Mouse (Mus musculus) forebrain, embryonic 11.5 days (tissue): ENCODE measurements around the gene Igfbp3. TPM values are rescaled to one million over a fixed set of nuclear protein-coding genes. Genes with fewer than 3 reads are reported as not detected.

Experiments
- ATAC-seq: fragments of 200-750 bp; cut with Nextera tagmentation; replicated peaks from 2 replicates; pipeline ENCODE4 v1.8.0; 2017; ENCODE audit warnings: moderate TSS enrichment; ENCODE audit not compliant: low FRiP score
- DNase-seq: peaks from one replicate; pipeline ENCODE4 v3.0.0-alpha.2; 2017; ENCODE audit warnings: low spot score
- H3K27ac ChIP-seq: fragments of 300-500 bp; sonication (generic); 2 replicates; pipeline ENCODE4 v1.5.1; 2014; ENCODE audit warnings: low read depth, low read length
- H3K27me3 ChIP-seq: fragments of 300-500 bp; sonication (generic); 2 replicates; pipeline ENCODE4 v1.6.1; 2014; ENCODE audit warnings: mild to moderate bottlenecking, low read length, mixed read lengths; ENCODE audit not compliant: control insufficient read depth, insufficient read depth
- H3K36me3 ChIP-seq: fragments of 300-500 bp; sonication (generic); 2 replicates; pipeline ENCODE4 v1.6.1; 2014; ENCODE audit warnings: mild to moderate bottlenecking, low read length, moderate library complexity, mixed read lengths; ENCODE audit not compliant: control insufficient read depth, insufficient read depth
- H3K4me1 ChIP-seq: fragments of 300-500 bp; sonication (generic); replicated peaks from 2 replicates; pipeline ENCODE4 v1.6.1; 2014; ENCODE audit warnings: low read length, mixed read lengths; ENCODE audit not compliant: control insufficient read depth, insufficient read depth
- H3K4me2 ChIP-seq: fragments of 300-500 bp; sonication (generic); 2 replicates; pipeline ENCODE4 v1.6.1; 2014; ENCODE audit warnings: low read depth, mild to moderate bottlenecking, low read length, moderate library complexity, mixed read lengths; ENCODE audit not compliant: severe bottlenecking
- H3K4me3 ChIP-seq: fragments of 300-500 bp; sonication (generic); 2 replicates; pipeline ENCODE4 v1.5.1; 2014; ENCODE audit warnings: low read depth, low read length
- H3K9ac ChIP-seq: fragments of 300-500 bp; sonication (generic); 2 replicates; pipeline ENCODE4 v1.6.1; 2014; ENCODE audit warnings: low read length
- H3K9me3 ChIP-seq: fragments of 300-500 bp; sonication (generic); 2 replicates; pipeline ENCODE4 v1.6.1; 2016; ENCODE audit warnings: low read length, mixed read lengths; ENCODE audit not compliant: control insufficient read depth
- WGBS: fragments of 180-500 bp; shearing (Covaris S2); extraction: QIAGEN DNeasy Blood & Tissue Kit; methylation state at CpG from one replicate; pipeline ENCODE4 v1.1.7; 2014; 5-methylcytosine and 5-hydroxymethylcytosine counted together
- polyA plus RNA-seq: library from polyadenylated mRNA; unstranded; fragments of >200 nt; fragmentation: Nextera tagmentation; extraction: Ambion mirVana; gene quantifications from 2 replicates; pipeline ENCODE4 v1.2.1, GENCODE M21; 2014

The Igfbp3 gene
- polyA plus RNA-seq, 1 experiment from 2014 or later: 11.0 TPM

DNA sequence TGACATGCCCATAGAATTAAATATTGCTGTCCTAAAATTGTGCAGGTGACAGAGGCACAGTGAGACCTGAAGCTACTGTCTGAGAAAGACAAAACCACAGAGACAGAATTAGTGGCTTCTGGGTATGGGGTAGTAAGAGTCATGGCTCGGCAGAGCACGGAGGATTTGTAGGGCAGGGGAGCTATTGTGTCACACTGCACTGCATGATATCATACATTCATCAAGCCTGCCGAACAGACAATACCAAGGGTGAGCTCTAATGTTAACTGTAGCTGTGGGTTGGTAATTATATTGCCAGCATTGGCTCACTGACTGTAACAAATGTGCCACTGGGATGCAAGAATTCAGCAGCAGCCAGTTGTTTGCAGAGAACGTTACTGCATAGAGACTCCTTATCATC lies 49.3 kb downstream of the Igfbp3 start:
- H3K36me3 ChIP-seq: no peaks in the 10 kb centered on the region
- no peaks in the 10 kb centered on the region for H3K9me3 ChIP-seq
- WGBS: 60% methylated on average over 4 of the region's 4 CpGs
- no peak overlapping the region for H3K4me2 ChIP-seq
- no peak overlapping the region for H3K27ac ChIP-seq
- H3K4me1 ChIP-seq: no peaks in the 10 kb centered on the region
- H3K9ac ChIP-seq: no peak overlapping the region
- DNase-seq: no peak
- H3K27me3 ChIP-seq: no peaks in the 10 kb centered on the region
- ATAC-seq: no peak
- no peak overlapping the region for H3K4me3 ChIP-seq

- H3K9ac ChIP-seq: no peak overlapping the region
- no peaks in the 10 kb centered on the region for H3K4me1 ChIP-seq
- DNase-seq (no peak), ATAC-seq (peak; percentile 53)
- no peak overlapping the region for H3K4me2 ChIP-seq
- no peaks in the 10 kb centered on the region for H3K27me3 ChIP-seq
- H3K27ac ChIP-seq: no peak overlapping the region
- H3K4me3 ChIP-seq: no peak overlapping the region
- WGBS: 82% methylated on average over 8 of the region's 8 CpGs
- H3K9me3 ChIP-seq: no peaks in the 10 kb centered on the region
- no peaks in the 10 kb centered on the region for H3K36me3 ChIP-seq
Observed at GRCm38 (mm10) chr11:7161502-7162174, 52.1 kb downstream of the Igfbp3 start.

- no peak for DNase-seq
- no peak overlapping the region for H3K9ac ChIP-seq
- ATAC-seq: peak; percentile 49
- H3K27ac ChIP-seq: no peak overlapping the region
- 42% methylated on average over 4 of the region's 4 CpGs for WGBS
- H3K4me2 ChIP-seq: no peak overlapping the region
- H3K9me3 ChIP-seq: no peaks in the 10 kb centered on the region
- H3K4me3 ChIP-seq: no peak overlapping the region
- no peaks in the 10 kb centered on the region for H3K27me3 ChIP-seq
- H3K36me3 ChIP-seq: no peaks in the 10 kb centered on the region
- H3K4me1 ChIP-seq: no peaks in the 10 kb centered on the region
Observed at GRCm38 (mm10) chr11:7160637-7161101, 53.1 kb downstream of the Igfbp3 start.

DNA sequence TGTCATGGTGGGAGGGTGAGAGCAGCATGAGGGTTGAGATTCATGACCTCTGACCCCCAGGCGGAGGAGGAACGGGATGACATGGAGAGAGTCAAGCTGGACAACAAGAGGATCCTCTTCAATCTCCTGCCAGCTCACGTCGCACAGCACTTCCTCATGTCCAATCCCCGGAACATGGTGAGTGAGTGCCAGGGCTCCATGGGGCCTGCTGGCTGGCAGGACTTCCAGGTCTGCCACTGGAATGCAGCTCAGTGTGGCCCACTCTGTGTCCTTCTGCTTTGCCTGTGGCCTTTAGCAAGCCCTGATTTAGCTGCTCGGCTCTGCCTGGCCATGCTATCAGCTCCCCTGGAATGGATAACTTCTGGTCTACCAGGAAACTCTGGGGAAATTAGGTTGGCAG lies 53.6 kb downstream of the Igfbp3 start:
- WGBS: 84% methylated on average over 6 of the region's 6 CpGs
- Histone ChIP-seq H3K4me3 (no peak overlapping the region), H3K4me1 (no peaks in the 10 kb centered on the region), H3K9ac (no peak overlapping the region), H3K4me2 (no peak overlapping the region), H3K9me3 (no peaks in the 10 kb centered on the region), H3K36me3 (no peaks in the 10 kb centered on the region), H3K27me3 (no peaks in the 10 kb centered on the region), H3K27ac (no peak overlapping the region)
- ATAC-seq (no peak), DNase-seq (no peak)

DNA sequence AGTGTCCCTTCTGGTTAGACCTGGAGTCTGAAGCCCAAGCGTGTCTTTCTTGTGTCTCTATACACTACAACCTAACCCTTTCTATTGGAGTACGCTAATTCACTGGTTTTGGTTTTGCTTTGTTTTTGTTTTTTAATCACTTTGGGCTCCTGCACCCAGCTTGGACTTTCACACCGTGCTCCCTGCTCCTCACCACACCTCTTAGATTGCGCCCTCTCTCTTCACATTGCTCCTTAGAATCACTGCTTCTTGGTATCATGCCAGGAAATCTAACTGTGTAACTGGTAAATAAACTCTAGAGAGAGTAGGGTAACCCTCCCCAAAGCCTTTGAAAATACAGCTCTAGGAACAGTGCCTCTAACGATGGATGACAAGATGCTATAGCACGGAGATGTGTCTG lies 55.5 kb downstream of the Igfbp3 start:
- Histone ChIP-seq H3K4me3 (no peak overlapping the region), H3K4me1 (no peaks in the 10 kb centered on the region), H3K4me2 (no peak overlapping the region), H3K36me3 (no peaks in the 10 kb centered on the region), H3K9me3 (no peaks in the 10 kb centered on the region), H3K27ac (no peak overlapping the region), H3K27me3 (no peaks in the 10 kb centered on the region), H3K9ac (no peak overlapping the region)
- DNase-seq (no peak), ATAC-seq (no peak)
- WGBS: 87% methylated on average over 6 of the region's 6 CpGs

GRCm38 (mm10) chr11:7156427-7156826 lies 57.3 kb downstream of the Igfbp3 start:
- Histone ChIP-seq H3K4me2 (no peak overlapping the region), H3K9me3 (no peaks in the 10 kb centered on the region), H3K36me3 (no peaks in the 10 kb centered on the region), H3K27ac (no peak overlapping the region), H3K9ac (no peak overlapping the region), H3K4me1 (no peaks in the 10 kb centered on the region), H3K27me3 (no peaks in the 10 kb centered on the region), H3K4me3 (no peak overlapping the region)
- DNase-seq (no peak), ATAC-seq (no peak)
- WGBS: 80% methylated on average over 4 of the region's 4 CpGs

Other genes starting within 250 kb of the Igfbp3 start
- gene Adcy1, start 150.4 kb downstream of the Igfbp3 start, polyA plus RNA-seq: 1.3 and 1.7 TPM in 2 replicates
- not detected in 2 replicates for gene Gm11985, start 25.4 kb downstream of the Igfbp3 start, polyA plus RNA-seq
- 0.16 and 0.17 TPM in 2 replicates for gene Igfbp1, start 16.1 kb downstream of the Igfbp3 start, polyA plus RNA-seq